Mouse (Mus musculus): ENCODE measurements at regions not wholly inside any gene's neighbourhood (a gene's known extent, or its start where the extent isn't known, plus 50 kb on each side); places are given as distances from the start of the nearest gene placed in this dataset.
"Not testable (repeated sequence)": the region's sequence is repeated elsewhere in the genome, so short reads cannot be mapped to it uniquely, and the experiment has no call there.

GRCm38 (mm10) chr10:111592416-111593149, 86.5 kb downstream of the Phlda1 start:
- no peak for DNase-seq (ENCODE audit: low read depth, low spot score)

GRCm38 (mm10) chr10:111593280-111593679, 87.2 kb downstream of the Phlda1 start:
- no peak for DNase-seq (ENCODE audit: low read depth, low spot score)

GRCm38 (mm10) chr10:111594171-111594570, 88.1 kb downstream of the Phlda1 start:
- no peak for DNase-seq (ENCODE audit: low read depth, low spot score)

GRCm38 (mm10) chr10:111594651-111595050, 88.6 kb downstream of the Phlda1 start:
- DNase-seq (ENCODE audit: low read depth, low spot score) = no peak

- DNase-seq (ENCODE audit: low read depth, low spot score) = no peak
Observed at GRCm38 (mm10) chr10:111595513-111595995, 89.5 kb downstream of the Phlda1 start.

GRCm38 (mm10) chr10:111598650-111599049, 92.6 kb downstream of the Phlda1 start:
- no peak for DNase-seq (ENCODE audit: low read depth, low spot score)

GRCm38 (mm10) chr10:111599297-111600250, 93.5 kb downstream of the Phlda1 start:
- no peak for DNase-seq (ENCODE audit: low read depth, low spot score)

- no peak for DNase-seq (ENCODE audit: low read depth, low spot score)
Observed at GRCm38 (mm10) chr10:111600251-111600620, 94.2 kb downstream of the Phlda1 start.

GRCm38 (mm10) chr10:111600677-111601099, 94.6 kb downstream of the Phlda1 start:
- no peak for DNase-seq (ENCODE audit: low read depth, low spot score)

- no peak for DNase-seq (ENCODE audit: low read depth, low spot score)
Observed at GRCm38 (mm10) chr10:111603166-111603565, 97.1 kb downstream of the Phlda1 start.

- not testable (repeated sequence) for DNase-seq (ENCODE audit: low read depth, low spot score)
Observed at GRCm38 (mm10) chr10:111607381-111607780, 101.3 kb downstream of the Phlda1 start.

GRCm38 (mm10) chr10:111608385-111609093, 102.5 kb downstream of the Phlda1 start:
- no peak for DNase-seq (ENCODE audit: low read depth, low spot score)

GRCm38 (mm10) chr10:111609889-111610288, 103.8 kb downstream of the Phlda1 start:
- DNase-seq (ENCODE audit: low read depth, low spot score) = no peak

GRCm38 (mm10) chr10:111619627-111620270, 113.7 kb downstream of the Phlda1 start:
- DNase-seq (ENCODE audit: low read depth, low spot score) = peak; percentile 32

GRCm38 (mm10) chr10:111620927-111621676, 115.0 kb downstream of the Phlda1 start:
- DNase-seq (ENCODE audit: low read depth, low spot score) = peak; percentile 15

GRCm38 (mm10) chr10:111622789-111623188, 116.7 kb downstream of the Phlda1 start:
- no peak for DNase-seq (ENCODE audit: low read depth, low spot score)

GRCm38 (mm10) chr10:111624021-111624420, 117.9 kb downstream of the Phlda1 start:
- no peak for DNase-seq (ENCODE audit: low read depth, low spot score)

GRCm38 (mm10) chr10:111624624-111625023, 118.5 kb downstream of the Phlda1 start:
- DNase-seq (ENCODE audit: low read depth, low spot score) = no peak

- no peak for DNase-seq (ENCODE audit: low read depth, low spot score)
Observed at GRCm38 (mm10) chr10:111625573-111625972, 119.5 kb downstream of the Phlda1 start.

GRCm38 (mm10) chr10:111626009-111626408, 119.9 kb downstream of the Phlda1 start:
- no peak for DNase-seq (ENCODE audit: low read depth, low spot score)

Measured in CD4-positive helper T cell, adult 2 months (primary cell).